Mouse (Mus musculus) layer of hippocampus, adult 6 months (tissue): Measurements from ENCODE around the gene Smarca4. TPM values are rescaled to one million over a fixed set of nuclear protein-coding genes. Genes with fewer than 3 reads are reported as not detected.

Source experiments
- long read RNA-seq, 2 experiments: library from polyadenylated mRNA; unstranded; transcript quantifications; one replicate each; pipeline ENCODE4 v2.0.0; 2019 to 2020
- microRNA-seq: library from miRNA; unstranded; fragments of <30 nt; microRNA quantifications from one replicate; pipeline ENCODE4 v1.2.0, GENCODE M21; 2020
- polyA plus RNA-seq: library from polyadenylated mRNA; unstranded; fragments of <200 nt; fragmentation: Nextera tagmentation; gene quantifications from 2 replicates; pipeline ENCODE4 v1.2.3, GENCODE M21; 2021

Gene Smarca4
- polyA plus RNA-seq = 28.6 and 29.2 TPM in 2 replicates
- long read RNA-seq, experiment 1, full-length matches to known transcripts = 1 of 136 reads
- long read RNA-seq, experiment 1, partial matches to known transcripts = 131 of 136 reads
- long read RNA-seq, experiment 1, other reads (novel, unspliced or antisense) = 4 of 136 reads
- long read RNA-seq, experiment 2, full-length matches to known transcripts = 17 of 350 reads
- long read RNA-seq, experiment 2, partial matches to known transcripts = 313 of 350 reads
- long read RNA-seq, experiment 2, other reads (novel, unspliced or antisense) = 20 of 350 reads

GRCm38 (mm10) chr9:21615617-21616231 lies at the start of gene Smarca4:
Gene Smarca4 (plus strand): TSS chr9:21616169.

DNA sequence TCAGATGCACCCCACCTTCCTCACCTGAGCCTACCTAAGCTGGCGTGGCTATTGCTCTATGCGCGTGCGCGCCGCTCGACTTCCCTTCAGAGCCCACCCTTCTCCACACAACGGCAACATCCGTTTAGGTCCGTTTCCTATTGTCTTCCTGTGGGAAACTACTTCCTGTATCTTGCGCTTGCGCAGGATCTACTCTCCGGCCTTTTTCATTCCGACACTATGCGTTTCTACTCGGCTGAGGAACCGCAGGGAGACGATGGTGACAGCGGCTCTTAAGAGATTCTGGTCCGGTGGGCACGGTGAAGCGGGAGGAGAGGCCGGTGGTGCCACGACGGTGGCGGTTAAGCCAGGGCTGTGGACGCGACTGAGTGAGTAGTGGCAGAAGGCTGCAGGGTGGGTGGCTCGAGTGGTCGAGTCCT lies 23.3 kb upstream of the Smarca4 start, which contains the start of the genes Timm29 and Yipf2:
Gene Timm29 (plus strand): TSS at position 20 of the 419 bp plus-strand sequence.
Gene Yipf2 (minus strand): TSS at position 126 of the 419 bp plus-strand sequence.

GRCm38 (mm10) chr9:21723377-21724146 lies 107.6 kb downstream of the Smarca4 start, which contains the start of gene Ldlr:
Gene Ldlr (plus strand): TSS chr9:21723483.

Small RNA genes lying within 50 kb of the gene (microRNA-seq; reads per million reads assigned to microRNA genes)
- not detected for gene Mir1946b

Other genes starting within 250 kb of the Smarca4 start
- 102 and 148 TPM in 2 replicates for gene Ilf3, start 248.3 kb upstream of the Smarca4 start, polyA plus RNA-seq
- gene Qtrt1, start 204.3 kb upstream of the Smarca4 start, polyA plus RNA-seq = 19.7 and 20.8 TPM in 2 replicates
- gene Dnm2, start 191.3 kb upstream of the Smarca4 start, polyA plus RNA-seq = 23.4 and 27.0 TPM in 2 replicates
- 32.1 and 34.7 TPM in 2 replicates for gene Tmed1, start 105.9 kb upstream of the Smarca4 start, polyA plus RNA-seq
- gene AB124611, start 90.0 kb upstream of the Smarca4 start, polyA plus RNA-seq = 0.28 and 0.41 TPM in 2 replicates
- gene Carm1, start 69.3 kb upstream of the Smarca4 start, polyA plus RNA-seq = 6.5 and 7.8 TPM in 2 replicates
- 39.3 and 42.6 TPM in 2 replicates for gene Timm29, start 23.4 kb upstream of the Smarca4 start, polyA plus RNA-seq
- 15.1 and 15.9 TPM in 2 replicates for gene Yipf2, start 23.3 kb upstream of the Smarca4 start, polyA plus RNA-seq
- 3.0 and 4.8 TPM in 2 replicates for gene Ldlr, start 107.3 kb downstream of the Smarca4 start, polyA plus RNA-seq
- gene Spc24, start 144.1 kb downstream of the Smarca4 start, polyA plus RNA-seq = 2.6 and 3.9 TPM in 2 replicates
- gene Kank2, start 182.6 kb downstream of the Smarca4 start, polyA plus RNA-seq = 2.1 and 2.6 TPM in 2 replicates
- not detected in 2 replicates for gene Angptl8, start 219.3 kb downstream of the Smarca4 start, polyA plus RNA-seq
- 3.6 and 4.1 TPM in 2 replicates for gene Dock6, start 236.5 kb downstream of the Smarca4 start, polyA plus RNA-seq